Mouse (Mus musculus) ES-E14 (cell line): ENCODE data around the gene Ccdc42.

Source experiments
- CHD2 ChIP-seq: IDR thresholded peaks from 2 replicates; pipeline ENCODE4 v1.6.1; 2014; ENCODE audit warnings: mild to moderate bottlenecking, low read depth, low read length, inconsistent platforms
- HCFC1 ChIP-seq: IDR thresholded peaks from 2 replicates; pipeline ENCODE4 v1.6.1; 2012; ENCODE audit warnings: low read length, inconsistent platforms, borderline replicate concordance; ENCODE audit not compliant: insufficient read depth
- MAFK ChIP-seq: IDR thresholded peaks from 2 replicates; pipeline ENCODE4 v1.6.1; 2014; ENCODE audit warnings: mild to moderate bottlenecking, low read depth, low read length, inconsistent platforms; ENCODE audit not compliant: insufficient read depth
- ZNF384 ChIP-seq: IDR thresholded peaks from 2 replicates; pipeline ENCODE4 v1.6.1; 2012; ENCODE audit warnings: low read depth, low read length, inconsistent platforms

GRCm38 (mm10) chr11:68585890-68586289 lies 931 bp upstream of the Ccdc42 start:
- TF ChIP-seq CHD2 (no peak), MAFK (no peak), ZNF384 (no peak), HCFC1 (no peak)
